Mouse (Mus musculus) embryonic fibroblast, embryonic 13.5 days (primary cell): ENCODE data around the gene Bspry.

Experiments used
- CTCF ChIP-seq: IDR thresholded peaks from 2 replicates; pipeline ENCODE4 v1.5.1; 2011; ENCODE audit warnings: mild to moderate bottlenecking, control low read depth, low read length, moderate library complexity, borderline replicate concordance; ENCODE audit not compliant: insufficient read depth
- POLR2A ChIP-seq: IDR thresholded peaks from 2 replicates; pipeline ENCODE4 v1.6.1; 2011; ENCODE audit warnings: low read depth, mild to moderate bottlenecking, control low read depth, low read length, moderate library complexity

- no peak for TF ChIP-seq POLR2A
- no peak for TF ChIP-seq CTCF
Observed at GRCm38 (mm10) chr4:62437871-62438270, 42.0 kb upstream of the Bspry start.
